Mouse (Mus musculus) 3T3-L1 (cell line): ENCODE measurements around the gene Gm28305.

ENCODE experiments used
- DNase-seq: peaks from one replicate; pipeline ENCODE4 v3.0.0-alpha.2; 2015; ENCODE audit warnings: low read depth, low spot score

Gene Gm28305

GRCm38 (mm10) chr9:104070241-104070640, 29.8 kb downstream of the Gm28305 start:
- no peak for DNase-seq

- DNase-seq = no peak
Observed at GRCm38 (mm10) chr9:104070863-104071604, 30.6 kb downstream of the Gm28305 start.

- peak; percentile 63 for DNase-seq
Observed at GRCm38 (mm10) chr9:104075808-104076207, 35.3 kb downstream of the Gm28305 start.

GRCm38 (mm10) chr9:104078780-104079179, 38.3 kb downstream of the Gm28305 start:
- no peak for DNase-seq

GRCm38 (mm10) chr9:104079379-104079778, 38.9 kb downstream of the Gm28305 start:
- DNase-seq = peak; percentile 58

- DNase-seq = no peak
Observed at GRCm38 (mm10) chr9:104080038-104080437, 39.6 kb downstream of the Gm28305 start.

GRCm38 (mm10) chr9:104085730-104086429, 45.4 kb downstream of the Gm28305 start:
- no peak for DNase-seq

- DNase-seq = peak; percentile 37
Observed at GRCm38 (mm10) chr9:104088555-104088954, 48.1 kb downstream of the Gm28305 start.

GRCm38 (mm10) chr9:104092945-104093344, 52.5 kb downstream of the Gm28305 start:
- DNase-seq = no peak

GRCm38 (mm10) chr9:104098256-104098655, 57.8 kb downstream of the Gm28305 start:
- no peak for DNase-seq

- no peak for DNase-seq
Observed at GRCm38 (mm10) chr9:104099060-104099459, 58.6 kb downstream of the Gm28305 start.

GRCm38 (mm10) chr9:104100822-104101221, 60.4 kb downstream of the Gm28305 start:
- no peak for DNase-seq

- DNase-seq = no peak
Observed at GRCm38 (mm10) chr9:104101458-104101857, 61.0 kb downstream of the Gm28305 start.

GRCm38 (mm10) chr9:104102301-104102700, 61.8 kb downstream of the Gm28305 start:
- DNase-seq = no peak

- DNase-seq = no peak
Observed at GRCm38 (mm10) chr9:104102901-104103300, 62.4 kb downstream of the Gm28305 start.

- no peak for DNase-seq
Observed at GRCm38 (mm10) chr9:104104986-104105385, 64.5 kb downstream of the Gm28305 start.

GRCm38 (mm10) chr9:104106930-104107329, 66.5 kb downstream of the Gm28305 start:
- no peak for DNase-seq

GRCm38 (mm10) chr9:104107482-104107881, 67.0 kb downstream of the Gm28305 start:
- DNase-seq = no peak

- DNase-seq = no peak
Observed at GRCm38 (mm10) chr9:104108571-104109143, 68.2 kb downstream of the Gm28305 start.

- no peak for DNase-seq
Observed at GRCm38 (mm10) chr9:104109151-104109550, 68.7 kb downstream of the Gm28305 start.

GRCm38 (mm10) chr9:104123101-104123500, 82.6 kb downstream of the Gm28305 start:
- DNase-seq = no peak

- DNase-seq = no peak
Observed at GRCm38 (mm10) chr9:104123622-104124021, 83.2 kb downstream of the Gm28305 start.
